Mouse (Mus musculus) E14TG2a.4 (cell line): ENCODE data around the gene Tle4.

ENCODE experiments used
- H3K27me3 ChIP-seq: 2 replicates; pipeline ENCODE4 v1.6.1; 2014; ENCODE audit warnings: low read length, control low read depth; ENCODE audit not compliant: insufficient read depth
- H3K36me3 ChIP-seq: 2 replicates; pipeline ENCODE4 v1.6.1; 2014; ENCODE audit warnings: low read length, control low read depth; ENCODE audit not compliant: insufficient read depth
- H3K4me1 ChIP-seq: replicated peaks from 2 replicates; pipeline ENCODE4 v1.6.1; 2014; ENCODE audit warnings: low read depth, low read length, control low read depth
- H3K4me3 ChIP-seq: replicated peaks from 2 replicates; pipeline ENCODE4 v1.5.1; 2014; ENCODE audit warnings: mild to moderate bottlenecking, low read length
- H3K9me3 ChIP-seq: 2 replicates; pipeline ENCODE4 v1.6.1; 2014; ENCODE audit warnings: low read length, control low read depth
- CTCF ChIP-seq: conservative IDR thresholded peaks from 2 replicates; pipeline ENCODE4 v1.5.1; 2014; ENCODE audit warnings: low read length
- NANOG ChIP-seq: IDR thresholded peaks from 2 replicates; pipeline ENCODE4 v1.6.1; 2014; ENCODE audit warnings: borderline replicate concordance, low read length, mixed read lengths
- POU5F1 ChIP-seq: IDR thresholded peaks from 2 replicates; pipeline ENCODE4 v1.6.1; 2014; ENCODE audit warnings: low read length, borderline replicate concordance

Tle4 gene

DNA sequence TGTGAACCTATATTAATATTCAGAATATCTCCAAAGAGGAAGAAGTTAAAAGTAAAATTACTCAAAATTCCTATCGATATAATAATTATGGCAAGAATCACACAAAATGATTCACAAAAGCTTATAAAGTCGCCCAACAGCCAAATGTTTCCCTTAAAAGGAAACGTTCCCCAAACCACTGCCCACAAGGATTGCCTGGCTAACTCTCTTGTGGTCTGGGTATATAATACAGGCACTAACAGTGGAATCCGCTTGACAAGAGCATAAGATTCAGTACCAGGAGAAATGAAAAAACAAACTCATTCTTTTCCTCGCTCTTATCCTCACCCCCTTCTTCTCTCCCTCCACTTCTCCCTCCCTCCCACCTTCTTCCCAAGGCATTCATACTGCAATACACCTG is 19.2 kb downstream of the Tle4 start:
- no peaks in the 10 kb centered on the region for H3K9me3 ChIP-seq
- no peak overlapping the region for H3K4me3 ChIP-seq
- H3K4me1 ChIP-seq = peaks cover 83% of the 10 kb centered on the region
- H3K27me3 ChIP-seq = no peaks in the 10 kb centered on the region
- no peak for TF ChIP-seq POU5F1
- TF ChIP-seq CTCF = no peak
- TF ChIP-seq NANOG = no peak
- H3K36me3 ChIP-seq = peaks cover 83% of the 10 kb centered on the region

DNA sequence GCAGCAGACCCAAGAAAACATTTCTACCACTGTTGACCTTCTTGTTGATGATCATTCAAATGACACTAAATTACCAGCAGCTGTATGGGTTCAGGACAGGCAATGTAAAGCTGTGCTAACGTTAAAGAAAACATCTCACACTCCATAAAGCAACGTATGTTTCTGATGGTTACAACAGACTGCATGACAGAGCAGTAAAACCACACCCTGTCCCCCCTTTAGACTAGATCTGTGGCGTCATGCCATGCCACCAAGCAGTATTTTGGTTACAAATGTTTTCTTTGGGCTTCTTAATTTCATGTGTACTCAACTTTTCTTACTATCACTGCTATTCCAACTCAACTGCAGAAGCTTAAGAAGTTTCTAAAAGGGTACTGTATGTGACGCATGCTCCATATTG is 19.8 kb downstream of the Tle4 start:
- no peak for TF ChIP-seq CTCF
- TF ChIP-seq POU5F1 = no peak
- TF ChIP-seq NANOG = no peak
- Histone ChIP-seq H3K27me3 (no peaks in the 10 kb centered on the region), H3K4me1 (peaks cover 79% of the 10 kb centered on the region), H3K9me3 (no peaks in the 10 kb centered on the region), H3K4me3 (no peak overlapping the region), H3K36me3 (peaks cover 85% of the 10 kb centered on the region)

DNA sequence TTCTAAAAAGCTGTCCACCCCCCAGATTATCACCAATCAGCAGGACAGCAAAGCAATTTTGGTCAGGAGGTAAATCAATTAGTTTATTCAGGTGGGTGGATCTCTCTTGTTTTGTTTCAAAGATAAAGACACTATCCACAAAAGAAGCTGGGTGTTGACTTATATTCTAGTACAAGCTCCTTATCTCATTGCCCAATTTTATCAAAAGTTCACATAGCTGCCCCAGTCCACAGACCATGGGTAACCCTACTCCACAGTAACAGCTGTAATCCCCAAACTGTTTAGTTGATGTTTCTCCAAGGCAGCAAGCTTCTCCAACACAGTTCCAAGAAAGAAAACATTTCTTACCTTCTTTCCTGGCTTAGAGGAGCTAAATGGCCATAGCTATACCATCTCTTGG is 21.5 kb downstream of the Tle4 start:
- H3K27me3 ChIP-seq = no peaks in the 10 kb centered on the region
- H3K9me3 ChIP-seq = no peaks in the 10 kb centered on the region
- H3K4me1 ChIP-seq = peaks cover 70% of the 10 kb centered on the region
- peaks cover 80% of the 10 kb centered on the region for H3K36me3 ChIP-seq
- H3K4me3 ChIP-seq = no peak overlapping the region
- TF ChIP-seq POU5F1 = no peak
- no peak for TF ChIP-seq NANOG
- no peak for TF ChIP-seq CTCF

DNA sequence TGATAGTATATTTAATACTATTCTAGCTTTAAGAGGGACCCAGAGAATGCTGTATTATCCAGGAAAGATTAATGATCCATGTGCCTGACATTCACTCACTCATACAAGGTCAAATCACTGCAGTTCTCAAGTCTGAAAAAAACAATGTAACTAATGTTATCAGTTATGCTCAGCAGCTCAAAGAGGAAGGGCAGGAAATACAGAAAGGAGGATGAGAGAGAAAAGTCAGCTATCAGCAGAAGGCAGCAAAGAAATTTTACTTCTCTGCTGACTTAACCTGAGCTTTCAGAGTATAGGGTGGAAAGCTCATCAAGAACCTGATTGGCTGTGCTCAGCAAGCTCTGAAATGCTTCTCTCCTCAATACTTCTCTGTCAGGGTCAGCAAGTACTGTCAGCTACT is 29.0 kb downstream of the Tle4 start:
- Histone ChIP-seq H3K9me3 (no peaks in the 10 kb centered on the region), H3K4me3 (no peak overlapping the region), H3K27me3 (no peaks in the 10 kb centered on the region), H3K36me3 (peaks cover 63% of the 10 kb centered on the region), H3K4me1 (peaks cover 46% of the 10 kb centered on the region)
- TF ChIP-seq CTCF = no peak
- no peak for TF ChIP-seq NANOG
- TF ChIP-seq POU5F1 = no peak

DNA sequence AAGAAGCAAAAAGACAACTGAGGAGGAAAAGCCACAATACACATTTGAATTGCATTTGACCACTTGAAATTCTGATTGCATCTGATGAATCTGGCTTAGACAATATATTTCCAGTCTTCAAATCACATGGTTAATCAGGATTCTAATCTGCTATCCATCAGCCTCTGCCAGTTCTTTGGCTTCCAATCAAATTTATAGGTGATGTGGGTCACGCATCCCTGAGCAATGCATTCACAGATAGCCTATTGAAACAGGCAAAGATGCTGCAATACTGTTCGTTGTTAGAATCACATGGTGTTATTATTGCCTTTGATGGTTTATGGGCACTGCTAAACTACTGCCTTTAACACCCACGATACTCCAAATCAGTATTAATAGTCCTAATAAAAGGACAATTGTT is 30.8 kb downstream of the Tle4 start:
- TF ChIP-seq CTCF = no peak
- TF ChIP-seq POU5F1 = no peak
- no peak for TF ChIP-seq NANOG
- no peak overlapping the region for H3K4me3 ChIP-seq
- no peaks in the 10 kb centered on the region for H3K9me3 ChIP-seq
- H3K36me3 ChIP-seq = peaks cover 66% of the 10 kb centered on the region
- H3K4me1 ChIP-seq = peaks cover 54% of the 10 kb centered on the region
- H3K27me3 ChIP-seq = no peaks in the 10 kb centered on the region

DNA sequence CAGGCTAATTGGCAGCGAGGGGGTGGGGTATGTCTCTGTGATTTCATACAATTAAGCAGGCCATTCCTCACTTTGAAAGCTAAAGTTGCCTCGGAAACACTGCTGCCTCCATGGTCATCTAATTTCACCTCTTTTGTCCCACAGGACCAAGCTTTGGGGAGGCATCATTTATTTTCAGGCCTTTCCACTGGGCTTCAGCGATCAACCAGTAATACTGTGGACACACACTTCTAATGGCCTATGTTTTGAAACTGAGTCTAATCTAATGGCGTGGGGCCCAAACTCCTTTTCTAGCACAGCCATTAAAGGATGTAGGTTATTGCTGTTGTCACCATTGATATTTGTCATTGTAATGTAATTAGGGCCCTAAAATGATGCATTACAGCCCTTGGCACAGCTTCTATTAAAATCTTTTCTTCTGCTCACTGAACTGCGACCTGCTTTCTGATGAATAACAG is 31.3 kb downstream of the Tle4 start:
- Histone ChIP-seq H3K4me1 (peaks cover 54% of the 10 kb centered on the region), H3K36me3 (peaks cover 67% of the 10 kb centered on the region), H3K9me3 (no peaks in the 10 kb centered on the region), H3K4me3 (no peak overlapping the region), H3K27me3 (no peaks in the 10 kb centered on the region)
- TF ChIP-seq NANOG = no peak
- TF ChIP-seq POU5F1 = no peak
- no peak for TF ChIP-seq CTCF

DNA sequence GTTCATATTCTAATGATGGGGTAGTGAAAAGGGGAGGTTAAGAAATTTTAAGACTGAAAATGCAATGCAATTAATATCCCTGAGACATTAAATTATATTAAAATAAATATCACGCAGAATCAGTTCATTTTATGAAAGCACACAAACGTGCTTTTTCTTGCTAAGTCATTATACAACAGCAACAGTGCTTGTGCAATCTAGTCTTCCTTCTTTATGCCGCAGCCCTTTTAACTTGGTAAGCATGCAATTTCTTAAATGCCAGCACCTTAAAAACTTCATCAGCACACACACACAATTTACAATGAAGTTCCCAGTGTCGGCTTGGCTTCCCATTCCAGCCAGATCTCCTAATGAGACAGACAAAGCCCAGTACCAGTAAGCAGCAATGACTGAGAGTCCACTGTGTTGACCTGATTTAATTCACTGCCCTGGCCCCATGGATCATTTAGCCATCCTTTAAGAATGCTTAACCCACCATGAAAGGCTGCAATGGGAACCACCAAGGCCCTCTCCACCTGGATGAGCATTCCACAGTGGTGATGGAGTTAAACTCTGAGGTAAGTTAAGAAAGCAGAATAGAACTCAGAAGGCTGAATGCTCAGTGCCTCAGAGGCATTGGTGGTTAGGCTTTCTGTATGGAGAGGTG is 32.3 kb downstream of the Tle4 start:
- Histone ChIP-seq H3K36me3 (peaks cover 67% of the 10 kb centered on the region), H3K9me3 (no peaks in the 10 kb centered on the region), H3K4me3 (no peak overlapping the region), H3K4me1 (peaks cover 50% of the 10 kb centered on the region), H3K27me3 (no peaks in the 10 kb centered on the region)
- TF ChIP-seq POU5F1 = no peak
- TF ChIP-seq NANOG = no peak
- TF ChIP-seq CTCF = no peak

DNA sequence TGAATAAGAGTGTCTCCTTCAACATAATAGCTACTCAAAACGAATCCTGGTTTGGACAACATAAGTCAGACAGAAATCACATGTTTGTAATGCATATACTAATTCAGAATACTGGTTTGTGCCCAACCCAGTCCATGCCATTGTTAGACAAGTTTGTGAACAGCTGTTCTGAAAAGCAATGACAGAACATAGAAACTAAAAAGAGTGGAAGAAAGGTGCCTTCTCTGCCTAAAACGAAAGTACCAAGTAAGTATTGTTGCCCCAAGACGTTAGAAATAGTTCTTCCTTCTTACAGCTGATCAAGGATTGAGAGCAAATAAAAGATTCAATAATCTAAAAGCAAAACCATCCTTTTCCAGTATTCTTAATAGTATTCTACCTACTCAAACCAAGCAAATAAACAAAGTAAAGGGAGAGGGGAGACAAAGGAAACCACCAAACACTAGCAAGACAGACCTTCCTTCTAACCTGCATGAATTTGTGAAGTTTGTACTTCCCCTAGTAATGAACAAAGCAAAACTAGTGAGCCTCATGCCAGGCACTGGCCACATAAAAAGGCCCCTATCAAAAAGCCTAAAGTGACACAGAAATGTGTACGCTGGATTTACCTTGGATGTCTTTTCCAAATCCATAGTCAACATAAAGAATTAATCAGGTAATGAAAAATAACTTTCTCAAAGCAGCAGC is 34.4 kb downstream of the Tle4 start:
- peaks cover 66% of the 10 kb centered on the region for H3K36me3 ChIP-seq
- no peak for TF ChIP-seq NANOG
- no peak for TF ChIP-seq CTCF
- TF ChIP-seq POU5F1 = no peak

More for the DNA sequence above, 34.4 kb downstream of the Tle4 start:
- Histone ChIP-seq H3K27me3 (no peaks in the 10 kb centered on the region), H3K9me3 (no peaks in the 10 kb centered on the region), H3K4me1 (peaks cover 37% of the 10 kb centered on the region), H3K4me3 (no peak overlapping the region)
